Mouse (Mus musculus) limb, embryonic 14.5 days (tissue): ENCODE measurements around the gene Ascl2. TPM values are rescaled to one million over a fixed set of nuclear protein-coding genes. Genes with fewer than 3 reads are reported as not detected.
A peak's percentile ranks its signal among the peaks of the same experiment; 100 is the strongest.

Experiments
- ATAC-seq: fragments of 200-750 bp; cut with Nextera tagmentation; 2 replicates; pipeline ENCODE4 v1.8.0; 2017; ENCODE audit warnings: low read depth, moderate number of reproducible peaks, moderate TSS enrichment; ENCODE audit not compliant: low FRiP score
- DNase-seq: peaks from one replicate; pipeline ENCODE4 v3.0.0-alpha.2; 2015; ENCODE audit warnings: low spot score
- H3K27ac ChIP-seq: fragments of 300-500 bp; sonication (generic); replicated peaks from 2 replicates; pipeline ENCODE4 v1.5.1; 2014; ENCODE audit warnings: low read depth, mild to moderate bottlenecking, low read length, moderate library complexity, mixed read lengths
- H3K27me3 ChIP-seq: fragments of 300-500 bp; sonication (generic); 2 replicates; pipeline ENCODE4 v1.6.1; 2014; ENCODE audit warnings: low read length, mixed read lengths; ENCODE audit not compliant: control insufficient read depth, insufficient read depth
- H3K36me3 ChIP-seq: fragments of 300-500 bp; sonication (generic); 2 replicates; pipeline ENCODE4 v1.6.1; 2014; ENCODE audit warnings: mild to moderate bottlenecking, low read length, moderate library complexity, mixed read lengths; ENCODE audit not compliant: control insufficient read depth, insufficient read depth
- H3K4me1 ChIP-seq: fragments of 300-500 bp; sonication (generic); 2 replicates; pipeline ENCODE4 v1.6.1; 2014; ENCODE audit warnings: antibody characterized with exemption, low read length, mixed read lengths; ENCODE audit not compliant: control insufficient read depth, insufficient read depth
- H3K4me2 ChIP-seq: fragments of 300-500 bp; sonication (generic); replicated peaks from 2 replicates; pipeline ENCODE4 v1.6.1; 2014; ENCODE audit warnings: low read depth, mild to moderate bottlenecking, low read length, moderate library complexity; ENCODE audit not compliant: severe bottlenecking
- H3K4me3 ChIP-seq: fragments of 300-500 bp; sonication (generic); replicated peaks from 2 replicates; pipeline ENCODE4 v1.5.1; 2014; ENCODE audit warnings: low read length
- H3K9ac ChIP-seq: fragments of 300-500 bp; sonication (generic); 2 replicates; pipeline ENCODE4 v1.6.1; 2014; ENCODE audit warnings: mild to moderate bottlenecking, low read depth, low read length, moderate library complexity; ENCODE audit not compliant: severe bottlenecking
- H3K9me3 ChIP-seq: fragments of 300-500 bp; sonication (generic); 2 replicates; pipeline ENCODE4 v1.6.1; 2016; ENCODE audit warnings: low read length; ENCODE audit not compliant: control insufficient read depth
- POLR2A ChIP-seq: fragments of 200-500 bp; IDR thresholded peaks from 2 replicates; pipeline ENCODE4 v1.8.0; 2012; ENCODE audit warnings: inconsistent platforms, mild to moderate bottlenecking, moderate library complexity, borderline replicate concordance; ENCODE audit not compliant: insufficient read depth, insufficient read length; ENCODE audit errors: extremely low read depth
- WGBS: fragments of 180-500 bp; shearing (Covaris S2); extraction: QIAGEN DNeasy Blood & Tissue Kit; methylation state at CpG from one replicate; pipeline ENCODE4 v1.1.7; 2014; 5-methylcytosine and 5-hydroxymethylcytosine counted together
- polyA plus RNA-seq, 2 experiments: library from polyadenylated mRNA; depleted of rRNA in 1 of 2; stranded (reverse) in 1 of 2; unstranded in 1 of 2; fragments of >200 nt; fragmentation: Nextera tagmentation in 1 of 2; extraction: Ambion mirVana in 1 of 2; gene quantifications; 2 replicates each; pipeline versions ENCODE4 v1.2.1 to v1.2.3; 2012 to 2014

Gene Ascl2
- polyA plus RNA-seq, 2 experiments, result 1.5 to 1.9 TPM

GRCm38 (mm10) chr7:143013420-143014178 is 44.5 kb upstream of the Ascl2 start:
- no peaks in the 10 kb centered on the region for H3K9me3 ChIP-seq
- no peak for TF ChIP-seq POLR2A
- no peak overlapping the region for H3K9ac ChIP-seq
- H3K4me3 ChIP-seq, result no peak overlapping the region
- DNase-seq (no peak), ATAC-seq (no peak)
- H3K36me3 ChIP-seq, result no peaks in the 10 kb centered on the region
- 76% methylated on average over 8 of the region's 8 CpGs for WGBS
- H3K27me3 ChIP-seq, result no peaks in the 10 kb centered on the region
- peaks cover 28% of the 10 kb centered on the region for H3K4me1 ChIP-seq
- H3K27ac ChIP-seq, result no peak overlapping the region
- H3K4me2 ChIP-seq, result no peak overlapping the region

GRCm38 (mm10) chr7:143012230-143012875 is 43.3 kb upstream of the Ascl2 start:
- Histone ChIP-seq H3K4me2 (no peak overlapping the region), H3K9me3 (no peaks in the 10 kb centered on the region), H3K27me3 (no peaks in the 10 kb centered on the region), H3K27ac (no peak overlapping the region), H3K4me1 (peaks cover 39% of the 10 kb centered on the region), H3K4me3 (no peak overlapping the region), H3K9ac (no peak overlapping the region), H3K36me3 (no peaks in the 10 kb centered on the region)
- WGBS, result 80% methylated on average over 5 of the region's 5 CpGs
- no peak for TF ChIP-seq POLR2A
- no peak for ATAC-seq
- DNase-seq, result no peak

DNA sequence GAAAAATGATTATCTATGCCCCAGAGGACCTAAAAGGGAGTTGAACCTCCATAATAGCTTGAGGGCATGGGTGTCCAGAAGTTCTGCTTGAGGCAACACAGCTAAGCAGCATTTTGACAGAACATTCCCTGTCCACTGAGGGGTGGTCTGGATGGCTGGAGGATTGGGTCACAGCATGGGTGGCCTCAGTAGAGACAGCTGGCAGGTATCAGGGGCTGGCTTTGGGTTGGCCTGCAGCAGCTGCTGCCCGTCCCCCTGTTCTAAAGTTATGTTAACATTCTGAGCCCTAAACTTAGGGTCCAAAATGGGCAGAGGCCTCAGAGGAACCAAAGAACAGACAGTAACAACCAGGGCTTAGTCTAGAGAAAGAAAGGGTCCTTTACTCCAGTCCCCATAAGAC is 42.2 kb upstream of the Ascl2 start:
- Histone ChIP-seq H3K4me1 (peaks cover 41% of the 10 kb centered on the region), H3K9me3 (no peaks in the 10 kb centered on the region), H3K27me3 (no peaks in the 10 kb centered on the region), H3K36me3 (no peaks in the 10 kb centered on the region), H3K27ac (no peak overlapping the region), H3K4me2 (no peak overlapping the region), H3K4me3 (no peak overlapping the region), H3K9ac (no peak overlapping the region)
- WGBS, result 67% methylated on average over 1 of the region's 1 CpGs
- TF ChIP-seq POLR2A, result no peak
- ATAC-seq (no peak), DNase-seq (no peak)

DNA sequence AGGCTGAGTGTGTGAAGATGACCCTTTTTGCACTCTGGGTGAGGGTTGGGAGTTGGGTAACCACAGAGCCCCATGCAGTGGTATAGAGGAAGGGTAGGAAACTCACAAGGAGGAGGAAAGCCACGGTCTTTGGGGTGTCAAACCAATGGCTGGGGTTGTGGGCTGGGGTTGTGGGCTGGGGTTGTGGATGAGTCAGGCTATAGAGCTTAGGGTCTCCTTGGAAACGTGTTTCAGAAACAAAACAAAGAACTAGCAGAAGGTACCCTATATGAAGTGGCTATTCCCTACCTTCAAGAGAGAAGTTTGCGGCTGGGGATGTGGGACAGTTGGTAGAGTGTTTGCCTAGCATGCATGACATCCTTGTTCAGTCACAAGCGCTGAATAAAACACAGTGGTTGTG is 40.9 kb upstream of the Ascl2 start:
- WGBS, result 81% methylated on average over 4 of the region's 4 CpGs
- TF ChIP-seq POLR2A, result no peak
- Histone ChIP-seq H3K27ac (peak overlapping the region; percentile 95), H3K4me2 (peak overlapping the region; percentile 36; the same call in 1 of the 2 replicates), H3K27me3 (no peaks in the 10 kb centered on the region), H3K4me1 (peaks cover 37% of the 10 kb centered on the region), H3K9ac (no peak overlapping the region), H3K4me3 (no peak overlapping the region), H3K36me3 (no peaks in the 10 kb centered on the region), H3K9me3 (no peaks in the 10 kb centered on the region)
- ATAC-seq (no peak), DNase-seq (no peak)

- no peak for TF ChIP-seq POLR2A
- WGBS, result 22% methylated on average over 3 of the region's 4 CpGs
- peak overlapping the region; percentile 36 for H3K4me2 ChIP-seq
- H3K9ac ChIP-seq, result peak overlapping the region; percentile 8; the same call in 1 of the 2 replicates
- no peaks in the 10 kb centered on the region for H3K27me3 ChIP-seq
- H3K4me3 ChIP-seq, result no peak overlapping the region
- DNase-seq (peak; percentile 88), ATAC-seq (peak; percentile 87)
- peak overlapping the region; percentile 95 for H3K27ac ChIP-seq
- H3K9me3 ChIP-seq, result no peaks in the 10 kb centered on the region
- no peaks in the 10 kb centered on the region for H3K36me3 ChIP-seq
- H3K4me1 ChIP-seq, result peaks cover 37% of the 10 kb centered on the region
Observed at GRCm38 (mm10) chr7:143008996-143009665, 40.1 kb upstream of the Ascl2 start.
